Mouse (Mus musculus) limb, embryonic 11.5 days (tissue): ENCODE measurements around the gene Odf2l. TPM values are rescaled to one million over a fixed set of nuclear protein-coding genes. Genes with fewer than 3 reads are reported as not detected.

Source experiments
- polyA plus RNA-seq: library from polyadenylated mRNA; unstranded; fragments of >200 nt; fragmentation: Nextera tagmentation; extraction: Ambion mirVana; gene quantifications from 2 replicates; pipeline ENCODE4 v1.2.1, GENCODE M21; 2014

Odf2l gene
- polyA plus RNA-seq, 1 experiment from 2014 or later = 20.7 TPM

Other genes with a start within 250 kb of the Odf2l start
- not detected in 2 replicates for gene Clca4b, start 186.1 kb upstream of the Odf2l start, polyA plus RNA-seq
- not detected in 2 replicates for gene Clca4a, start 143.5 kb upstream of the Odf2l start, polyA plus RNA-seq
- 0.12 and 1.5 TPM in 2 replicates for gene Clca1, start 85.8 kb upstream of the Odf2l start, polyA plus RNA-seq
- gene Clca2, start 19.1 kb upstream of the Odf2l start, polyA plus RNA-seq = 0.04 and 0.13 TPM in 2 replicates
- gene Col24a1, start 173.9 kb downstream of the Odf2l start, polyA plus RNA-seq = 1.2 and 1.4 TPM in 2 replicates